Mouse (Mus musculus) megakaryocyte, embryonic 14.5 days (primary cell): ENCODE measurements around the gene Slc25a39. TPM values are rescaled to one million over a fixed set of nuclear protein-coding genes. Genes with fewer than 3 reads are reported as not detected.

ENCODE experiments used
- H3K27me3 ChIP-seq: replicated peaks from 2 replicates; pipeline ENCODE3; 2012; ENCODE audit warnings: inconsistent platforms
- H3K36me3 ChIP-seq: replicated peaks from 2 replicates; pipeline ENCODE3; 2012; ENCODE audit warnings: low read length, inconsistent platforms, mixed read lengths
- H3K4me1 ChIP-seq: 2 replicates; pipeline ENCODE4 v1.6.1; 2012; ENCODE audit warnings: inconsistent platforms
- H3K4me3 ChIP-seq: replicated peaks from 2 replicates; pipeline ENCODE3; 2012; ENCODE audit warnings: moderate library complexity, mild to moderate bottlenecking, inconsistent platforms
- H3K9me3 ChIP-seq: 2 replicates; pipeline ENCODE4 v1.6.1; 2012; ENCODE audit warnings: inconsistent platforms
- FLI1 ChIP-seq: IDR thresholded peaks from 2 replicates; pipeline ENCODE4 v1.6.1; 2012; ENCODE audit warnings: low read length, inconsistent platforms, mixed read lengths
- GATA1 ChIP-seq: IDR thresholded peaks from 3 replicates; pipeline ENCODE4 v1.6.1; 2012; ENCODE audit warnings: mixed read lengths, low read length, inconsistent platforms, borderline replicate concordance
- polyA plus RNA-seq: library from polyadenylated mRNA; stranded (reverse); fragments of >175 nt; gene quantifications from 2 replicates; pipeline ENCODE4 v1.2.3, GENCODE M21; 2012; ENCODE audit warnings: low replicate concordance; ENCODE audit not compliant: insufficient read depth

The Slc25a39 gene
- polyA plus RNA-seq, 1 experiment: 164 TPM

DNA sequence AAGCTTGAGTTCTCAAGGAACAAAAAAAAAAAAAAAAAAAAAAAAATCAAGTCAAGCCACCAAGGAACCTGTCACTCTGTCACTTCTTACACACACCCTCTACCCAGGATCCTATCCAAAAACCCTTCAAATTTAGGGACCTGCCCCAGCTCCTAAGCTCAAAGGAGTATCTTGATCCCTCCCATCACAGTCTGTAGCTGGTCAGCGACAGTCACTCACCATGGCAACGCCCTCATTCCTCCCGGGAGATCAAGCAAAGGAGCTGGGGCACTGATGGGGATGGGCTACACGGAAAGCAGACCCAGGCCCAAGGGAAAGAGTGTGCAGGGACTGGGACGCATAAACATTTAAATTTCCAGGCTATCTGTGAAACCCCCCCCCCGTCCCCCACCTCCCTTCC lies 37.0 kb upstream of the Slc25a39 start:
- H3K9me3 ChIP-seq: no peaks in the 10 kb centered on the region
- TF ChIP-seq GATA1: no peak
- peaks cover 70% of the 10 kb centered on the region for H3K27me3 ChIP-seq
- H3K4me3 ChIP-seq: no peak overlapping the region
- peaks cover 51% of the 10 kb centered on the region for H3K4me1 ChIP-seq
- no peaks in the 10 kb centered on the region for H3K36me3 ChIP-seq

DNA sequence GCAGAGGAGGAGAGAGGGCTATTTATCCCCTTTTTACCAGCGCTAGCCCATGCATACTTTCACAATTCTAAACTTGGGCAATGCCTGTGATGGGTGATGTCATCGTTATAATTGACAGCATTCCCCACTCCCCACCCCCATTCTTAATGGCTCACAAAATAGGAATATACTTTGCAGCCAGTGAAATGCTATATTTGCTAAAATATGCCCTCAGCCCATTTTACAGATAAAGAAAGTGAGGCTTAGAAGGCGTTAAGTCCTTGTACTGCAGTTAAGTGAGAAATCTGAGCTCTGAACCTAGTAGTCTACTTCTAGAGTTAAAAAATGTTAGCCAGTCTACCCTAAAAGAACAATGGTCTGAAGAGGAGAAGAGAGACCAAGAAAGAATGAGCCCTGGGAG lies 36.6 kb upstream of the Slc25a39 start:
- no peaks in the 10 kb centered on the region for H3K9me3 ChIP-seq
- TF ChIP-seq FLI1: no peak
- TF ChIP-seq GATA1: no peak
- H3K27me3 ChIP-seq: peaks cover 70% of the 10 kb centered on the region
- H3K36me3 ChIP-seq: no peaks in the 10 kb centered on the region
- peaks cover 52% of the 10 kb centered on the region for H3K4me1 ChIP-seq
- no peak overlapping the region for H3K4me3 ChIP-seq

GRCm38 (mm10) chr11:102443740-102444139 lies 36.0 kb upstream of the Slc25a39 start:
- TF ChIP-seq GATA1: no peak
- TF ChIP-seq FLI1: no peak
- Histone ChIP-seq H3K4me3 (no peak overlapping the region), H3K4me1 (peaks cover 50% of the 10 kb centered on the region), H3K9me3 (no peaks in the 10 kb centered on the region), H3K36me3 (peaks cover 2% of the 10 kb centered on the region), H3K27me3 (peaks cover 74% of the 10 kb centered on the region)

GRCm38 (mm10) chr11:102442089-102442488 lies 34.3 kb upstream of the Slc25a39 start:
- no peak for TF ChIP-seq GATA1
- TF ChIP-seq FLI1: no peak
- peaks cover 75% of the 10 kb centered on the region for H3K27me3 ChIP-seq
- H3K36me3 ChIP-seq: peaks cover 15% of the 10 kb centered on the region
- peaks cover 9% of the 10 kb centered on the region; the same call in 1 of the 2 replicates for H3K9me3 ChIP-seq
- peaks cover 47% of the 10 kb centered on the region for H3K4me1 ChIP-seq
- H3K4me3 ChIP-seq: no peak overlapping the region

GRCm38 (mm10) chr11:102441434-102441833 lies 33.7 kb upstream of the Slc25a39 start:
- TF ChIP-seq FLI1 (no peak), GATA1 (no peak)
- Histone ChIP-seq H3K36me3 (peaks cover 20% of the 10 kb centered on the region), H3K9me3 (peaks cover 9% of the 10 kb centered on the region; the same call in 1 of the 2 replicates), H3K4me3 (no peak overlapping the region), H3K4me1 (peaks cover 45% of the 10 kb centered on the region), H3K27me3 (peaks cover 69% of the 10 kb centered on the region)

DNA sequence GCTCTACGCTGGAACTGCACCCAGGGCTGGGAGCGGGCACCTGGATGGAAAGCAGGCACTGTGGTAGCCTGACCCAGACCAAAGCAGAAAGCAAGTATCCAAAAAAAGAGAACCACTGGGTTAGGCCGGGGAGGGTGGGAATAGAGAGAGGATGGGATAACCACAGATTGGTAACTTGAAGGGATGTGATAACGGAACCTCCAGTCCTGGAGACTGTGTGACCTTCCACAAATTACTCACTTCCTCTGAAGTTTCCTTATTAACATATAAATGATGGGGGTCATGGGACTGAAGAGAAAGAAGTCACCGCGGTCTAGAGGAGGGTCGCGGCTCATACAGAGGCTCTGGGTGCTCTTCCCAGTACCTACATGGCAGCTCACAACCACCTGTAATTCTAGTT lies 32.5 kb upstream of the Slc25a39 start:
- H3K4me1 ChIP-seq: peaks cover 40% of the 10 kb centered on the region
- H3K4me3 ChIP-seq: no peak overlapping the region
- H3K9me3 ChIP-seq: peaks cover 9% of the 10 kb centered on the region; the same call in 1 of the 2 replicates
- peaks cover 57% of the 10 kb centered on the region for H3K27me3 ChIP-seq
- no peak for TF ChIP-seq FLI1
- TF ChIP-seq GATA1: no peak
- peaks cover 32% of the 10 kb centered on the region for H3K36me3 ChIP-seq

DNA sequence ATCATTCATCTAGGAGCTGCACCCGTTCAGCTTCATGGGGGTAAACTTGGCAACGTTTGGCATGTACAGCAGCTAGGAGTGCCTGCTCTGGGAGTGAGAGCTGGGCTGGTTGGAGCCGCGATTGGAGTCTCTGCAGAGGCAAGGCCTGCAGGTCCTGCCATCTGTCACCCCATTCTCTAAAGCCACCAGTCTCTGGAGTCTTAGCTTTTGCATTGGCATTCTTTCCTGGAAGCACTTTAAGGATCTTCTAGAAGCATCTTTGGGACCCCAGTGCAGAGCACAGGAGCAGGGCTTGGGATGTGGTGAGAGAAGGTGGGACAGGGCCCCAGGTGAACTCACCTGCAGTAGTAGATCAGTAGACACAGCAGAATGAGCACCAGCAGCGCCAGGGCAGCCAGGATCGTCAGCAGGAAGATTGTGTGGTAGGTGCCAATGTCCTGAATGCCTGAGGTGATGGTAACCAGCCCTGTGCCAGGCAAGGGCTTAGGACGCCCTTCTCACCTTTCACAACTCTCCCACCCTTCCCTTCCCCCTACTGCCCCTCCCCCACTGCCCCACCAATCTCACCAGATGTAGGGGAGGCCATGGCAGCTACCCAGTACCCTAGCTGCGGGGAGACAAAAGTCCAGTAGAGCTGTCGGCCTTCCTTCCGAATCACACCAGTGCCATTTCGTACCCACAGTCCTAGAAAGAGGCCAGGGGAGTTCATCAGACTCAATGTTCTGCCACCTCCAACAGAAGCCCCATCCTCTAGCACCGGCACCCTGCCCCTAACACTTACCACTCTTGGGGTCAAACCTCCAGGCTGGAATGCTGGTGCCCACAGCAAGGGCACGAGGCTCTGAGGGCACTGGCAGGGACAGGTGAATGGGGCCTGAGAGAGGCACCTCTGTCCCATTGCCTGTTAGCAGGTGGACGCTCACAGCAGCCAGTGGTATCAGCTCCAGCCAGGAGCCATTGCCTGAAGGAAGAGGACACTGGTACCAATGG lies 31.6 kb upstream of the Slc25a39 start:
- H3K27me3 ChIP-seq: peaks cover 53% of the 10 kb centered on the region
- no peak for TF ChIP-seq GATA1
- TF ChIP-seq FLI1: no peak
- peaks cover 9% of the 10 kb centered on the region; the same call in 1 of the 2 replicates for H3K9me3 ChIP-seq
- peak overlapping the region; percentile 59 for H3K4me3 ChIP-seq
- H3K36me3 ChIP-seq: peaks cover 41% of the 10 kb centered on the region
- peaks cover 46% of the 10 kb centered on the region for H3K4me1 ChIP-seq

- H3K4me1 ChIP-seq: peaks cover 53% of the 10 kb centered on the region
- peak overlapping the region; percentile 88 for H3K4me3 ChIP-seq
- H3K9me3 ChIP-seq: peaks cover 9% of the 10 kb centered on the region; the same call in 1 of the 2 replicates
- peaks cover 50% of the 10 kb centered on the region for H3K36me3 ChIP-seq
- peaks cover 44% of the 10 kb centered on the region for H3K27me3 ChIP-seq
- no peak for TF ChIP-seq GATA1
- no peak for TF ChIP-seq FLI1
Observed at GRCm38 (mm10) chr11:102438212-102439092, 30.7 kb upstream of the Slc25a39 start.
